In genomic region chr2:65181066-65181716, GRCm38 (mm10) we compare ENCODE assay signal across 8 mouse cellular contexts. TPM values are rescaled to one million over a fixed set of nuclear protein-coding genes. Genes with fewer than 3 reads are reported as not detected.
DNase-seq lines count a peak whose midpoint lies in the region; ATAC-seq lines count a peak whose summit lies in the region.

No protein-coding gene starts in this region.

- 0 out of 2 replicates have a peak overlapping the region, but pooled peaks have one; percentile 10 for H3K9ac ChIP-seq in heart, embryonic 16.5 days (ENCODE audit: low read length)

- peak overlapping the region; percentile 29 for H3K4me3 ChIP-seq in heart, embryonic 16.5 days (ENCODE audit: low read length)

- H3K27me3 ChIP-seq in heart, embryonic 16.5 days (ENCODE audit: control insufficient read depth, insufficient read depth, low read length) = no peaks in the 10 kb centered on the region

- WGBS in heart, embryonic 16.5 days = 25% methylated on average over 9 of the region's 9 CpGs

- H3K36me3 ChIP-seq in heart, embryonic 16.5 days (ENCODE audit: control insufficient read depth, insufficient read depth) = no peaks in the 10 kb centered on the region

- H3K4me2 ChIP-seq in heart, embryonic 16.5 days (ENCODE audit: low read depth, low read length) = peak overlapping the region; percentile 50

- ATAC-seq in frontal cortex, adult (ENCODE audit: low TSS enrichment) = 0 out of 2 replicates have a peak, but pooled peaks have one; percentile 55
- peak; percentile 50 for ATAC-seq in heart, embryonic 16.5 days (replicated peaks; ENCODE audit: extremely low read depth, insufficient read depth, low FRiP score)

- H3K9me3 ChIP-seq in heart, embryonic 16.5 days (replicated peaks; ENCODE audit: control insufficient read depth, low read length) = peaks cover 2% of the 10 kb centered on the region

- peak overlapping the region; percentile 36; the same call in 1 of the 2 replicates for H3K27ac ChIP-seq in heart, embryonic 16.5 days (ENCODE audit: low read length)

- DNase-seq in frontal cortex, postnatal 25 days (ENCODE audit: low spot score in 2 of 2) = no peak
- peak; percentile 43 for DNase-seq in Muller cell, postnatal 12 days (ENCODE audit: inconsistent ontology term)
- peak; percentile 14 for DNase-seq in lung, postnatal 36 days
- DNase-seq in cerebellum, postnatal 25 days = no peak
- DNase-seq in right cerebral cortex, adult 18-20 months = no peak
- no peak for DNase-seq in layer of hippocampus, postnatal 25 days (ENCODE audit: extremely low spot score in 1 of 2, low spot score in 1 of 2)

- peaks cover 8% of the 10 kb centered on the region for H3K4me1 ChIP-seq in heart, embryonic 16.5 days (ENCODE audit: control insufficient read depth, insufficient read depth, low read length)

RNA-seq across cellular contexts. Expression of gene Cobll1, which starts 58.0 kb away (rescaled TPM):
- polyA plus RNA-seq in heart, embryonic 16.5 days (2015; fragmentation: Nextera tagmentation; extraction: Ambion mirVana) = 12.2 and 12.6 TPM in 2 replicates
- total RNA-seq in layer of hippocampus, postnatal 25 days (2021) = 1 to 10 TPM; 7.7 to 9.3 TPM

Comparison
In these comparisons a context has a peak if more than half of its experiments do, and no peak if none do; other contexts are left out.
1. DNase-seq: peak in Muller cell, postnatal 12 days (single experiment) and lung, postnatal 36 days (single experiment); none in frontal cortex, postnatal 25 days (0 of 2), cerebellum, postnatal 25 days (0 of 2), right cerebral cortex, adult 18-20 months (single experiment) and layer of hippocampus, postnatal 25 days (0 of 2).